Mouse (Mus musculus): ENCODE measurements at regions not wholly inside any gene's neighbourhood (a gene's known extent, or its start where the extent isn't known, plus 50 kb on each side); places are given as distances from the start of the nearest gene placed in this dataset.
A peak's percentile ranks its signal among the peaks of the same experiment; 100 is the strongest.
"Not testable (repeated sequence)": the region's sequence is repeated elsewhere in the genome, so short reads cannot be mapped to it uniquely, and the experiment has no call there.

- DNase-seq, result no peak
Measured at GRCm38 (mm10) chr12:65325347-65325746, 100.0 kb downstream of the Wdr20rt start.

GRCm38 (mm10) chr12:65328532-65328931 is 103.2 kb downstream of the Wdr20rt start:
- no peak for DNase-seq

GRCm38 (mm10) chr12:65329678-65330077 is 104.4 kb downstream of the Wdr20rt start:
- DNase-seq, result no peak

- DNase-seq, result no peak
Measured at GRCm38 (mm10) chr12:65340009-65340408, 114.7 kb downstream of the Wdr20rt start.

GRCm38 (mm10) chr12:65347251-65347650 is 121.9 kb downstream of the Wdr20rt start:
- no peak for DNase-seq

- DNase-seq, result no peak
Measured at GRCm38 (mm10) chr12:65349535-65349934, 124.2 kb downstream of the Wdr20rt start.

GRCm38 (mm10) chr12:65364179-65364578 is 138.9 kb downstream of the Wdr20rt start:
- no peak for DNase-seq

GRCm38 (mm10) chr12:65367334-65367733 is 142.0 kb downstream of the Wdr20rt start:
- no peak for DNase-seq

- no peak for DNase-seq
Measured at GRCm38 (mm10) chr12:65367866-65368419, 142.6 kb downstream of the Wdr20rt start.

GRCm38 (mm10) chr12:65371650-65372049 is 146.3 kb downstream of the Wdr20rt start:
- DNase-seq, result no peak

GRCm38 (mm10) chr12:65379321-65379720 is 154.0 kb downstream of the Wdr20rt start:
- DNase-seq, result no peak

GRCm38 (mm10) chr12:65382118-65382791 is 156.9 kb downstream of the Wdr20rt start:
- no peak for DNase-seq

- not testable (repeated sequence) for DNase-seq
Measured at GRCm38 (mm10) chr12:65382796-65383195, 157.5 kb downstream of the Wdr20rt start.

- DNase-seq, result no peak
Measured at GRCm38 (mm10) chr12:65386005-65386645, 160.8 kb downstream of the Wdr20rt start.

GRCm38 (mm10) chr12:65387042-65387441 is 161.7 kb downstream of the Wdr20rt start:
- no peak for DNase-seq

- DNase-seq, result no peak
Measured at GRCm38 (mm10) chr12:65389512-65389911, 164.2 kb downstream of the Wdr20rt start.

- no peak for DNase-seq
Measured at GRCm38 (mm10) chr12:65390330-65390729, 165.0 kb downstream of the Wdr20rt start.

GRCm38 (mm10) chr12:65401728-65402419 is 176.6 kb downstream of the Wdr20rt start:
- peak; percentile 3 for DNase-seq

- DNase-seq, result no peak
Measured at GRCm38 (mm10) chr12:65403124-65403523, 177.8 kb downstream of the Wdr20rt start.

GRCm38 (mm10) chr12:65413034-65413700 is 187.8 kb downstream of the Wdr20rt start:
- DNase-seq, result no peak

GRCm38 (mm10) chr12:65414393-65414792 is 189.1 kb downstream of the Wdr20rt start:
- no peak for DNase-seq

- no peak for DNase-seq
Measured at GRCm38 (mm10) chr12:65416909-65417308, 191.6 kb downstream of the Wdr20rt start.

GRCm38 (mm10) chr12:65420127-65420526 is 194.8 kb downstream of the Wdr20rt start:
- DNase-seq, result no peak
